Mouse (Mus musculus): Measurements from ENCODE around the gene Klk1b16.

DNA sequence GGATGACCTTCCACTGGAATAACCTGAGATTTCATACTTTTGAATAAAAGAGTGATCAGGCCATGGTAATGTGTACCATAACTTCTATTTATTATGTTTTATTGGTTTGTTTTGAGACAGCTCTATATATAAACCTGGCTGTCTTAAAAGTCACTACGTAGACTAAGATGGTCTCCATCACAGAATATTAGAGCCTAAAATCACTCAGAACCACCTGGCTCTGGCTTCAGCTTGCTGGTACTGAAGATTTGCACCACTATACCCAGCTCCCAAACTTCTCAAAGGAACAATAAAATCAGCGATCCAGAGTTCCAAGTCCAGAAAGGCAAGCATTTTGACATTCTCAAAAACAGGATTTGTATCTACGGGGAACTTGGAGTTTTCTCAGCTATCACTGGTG lies at the start of gene Klk1b16:
- TF ChIP-seq POLR2A (IDR thresholded peaks at IDR 0.05; ENCODE audit: insufficient read length, low read depth), result no peak
- TF ChIP-seq USF1 (IDR thresholded peaks at IDR 0.05; ENCODE audit: low read depth), result no peak
- no peak for TF ChIP-seq E2F4 (IDR thresholded peaks at IDR 0.05; ENCODE audit: insufficient read depth)
- no peak for TF ChIP-seq MAX (IDR thresholded peaks at IDR 0.05; ENCODE audit: low read depth)
- no peak for TF ChIP-seq MYOD1 (IDR thresholded peaks at IDR 0.05; ENCODE audit: control insufficient read depth in 1 of 3, insufficient read length in 2 of 3, low read depth in 2 of 3)
- TF ChIP-seq MYOG (IDR thresholded peaks at IDR 0.05; ENCODE audit: control insufficient read depth in 1 of 3, insufficient read depth in 1 of 3, insufficient read length in 2 of 3, low read depth in 2 of 3), result no peak
- no peak for TF ChIP-seq REST (IDR thresholded peaks at IDR 0.05; ENCODE audit: insufficient read depth, insufficient read length)

All from myocyte (in vitro differentiated cells).